Mouse (Mus musculus) brain, adult 2 months (tissue): ENCODE data around the gene Ap1m1.

ENCODE experiments used
- DNase-seq: peaks from one replicate; pipeline ENCODE4 v3.0.0; 2011; ENCODE audit warnings: low read depth, low spot score

The Ap1m1 gene

DNA sequence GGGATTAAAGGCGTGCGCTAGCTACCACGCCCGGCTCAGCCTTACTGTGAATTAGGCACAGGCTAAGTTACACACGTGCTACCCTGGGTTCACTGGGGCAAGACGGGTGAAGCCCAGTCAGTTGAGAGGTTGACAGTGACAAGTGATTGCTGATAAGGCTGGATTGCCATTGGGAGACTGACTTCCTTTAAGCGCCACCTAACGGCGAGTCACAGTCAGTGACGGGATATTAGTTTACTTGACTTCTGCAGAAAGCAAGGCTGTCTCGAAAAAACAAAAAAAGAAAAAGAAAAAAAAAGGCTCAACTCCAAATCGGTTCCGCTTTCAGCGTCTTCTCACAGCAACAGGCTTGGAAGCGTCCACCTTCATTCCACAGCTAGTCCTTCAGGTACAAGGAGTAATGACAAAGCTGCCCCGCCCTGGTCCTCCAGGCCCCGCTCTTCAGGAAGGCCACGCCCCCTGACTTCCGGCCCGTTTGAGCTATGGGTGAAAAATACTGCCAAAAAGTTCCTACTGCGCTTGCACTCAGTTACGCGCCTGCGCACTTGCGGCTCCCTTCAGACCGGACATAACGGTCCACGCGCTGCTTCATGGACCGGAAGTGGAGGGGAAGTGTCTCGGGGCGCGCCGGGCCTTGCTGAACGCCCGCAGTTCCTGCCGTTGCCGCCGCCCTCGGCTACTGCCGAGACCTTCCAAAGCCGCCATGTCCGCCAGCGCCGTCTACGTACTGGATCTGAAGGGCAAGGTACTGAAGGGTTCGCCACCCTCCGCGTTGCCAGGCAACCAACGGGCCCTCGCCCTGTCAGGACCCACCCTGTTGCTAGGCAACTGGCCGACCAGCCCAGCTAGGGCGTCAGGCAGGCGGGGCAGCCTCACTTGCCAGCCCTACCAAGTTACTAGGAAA is at the start of gene Ap1m1:
Gene Ap1m1, plus strand, starts transcription at position 520 of the 904 bp plus-strand sequence.
- peak; percentile 100 for DNase-seq

DNA sequence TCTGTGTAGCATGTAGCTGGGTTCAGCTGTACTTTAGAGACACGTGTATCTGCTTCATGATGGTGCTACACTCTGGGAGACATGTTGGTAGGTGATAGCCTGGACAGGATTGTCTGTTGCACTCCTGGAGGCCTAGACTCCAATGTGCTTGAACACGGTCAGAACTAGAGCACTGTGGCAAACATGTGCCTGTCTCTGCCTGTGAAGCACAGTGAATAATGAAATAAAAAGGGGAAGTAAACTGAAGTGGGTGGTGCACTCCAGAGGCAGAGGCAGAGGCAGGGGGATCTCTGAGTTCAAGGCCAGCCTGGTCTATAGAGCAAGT is 49.6 kb upstream of the Ap1m1 start:
- no peak for DNase-seq

DNA sequence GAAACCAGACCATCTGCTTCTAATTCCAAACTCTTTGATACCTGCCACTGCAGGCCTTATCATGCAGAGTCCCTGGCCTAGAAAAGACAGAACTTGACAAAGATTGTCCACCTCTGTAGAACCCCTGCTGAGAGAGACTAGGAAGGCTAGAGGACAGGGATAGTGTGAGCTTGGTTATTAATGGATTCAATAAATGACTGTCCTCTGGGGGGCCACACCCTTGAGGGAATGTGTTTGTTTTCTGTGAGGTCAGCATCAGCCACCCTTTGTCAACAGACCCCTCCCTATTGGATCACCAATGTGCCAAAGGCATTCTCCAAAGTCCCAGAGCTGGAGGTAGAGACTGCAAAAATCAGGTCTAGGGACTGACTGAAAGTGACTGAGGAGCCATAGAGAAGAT is 47.8 kb upstream of the Ap1m1 start:
- no peak for DNase-seq

DNA sequence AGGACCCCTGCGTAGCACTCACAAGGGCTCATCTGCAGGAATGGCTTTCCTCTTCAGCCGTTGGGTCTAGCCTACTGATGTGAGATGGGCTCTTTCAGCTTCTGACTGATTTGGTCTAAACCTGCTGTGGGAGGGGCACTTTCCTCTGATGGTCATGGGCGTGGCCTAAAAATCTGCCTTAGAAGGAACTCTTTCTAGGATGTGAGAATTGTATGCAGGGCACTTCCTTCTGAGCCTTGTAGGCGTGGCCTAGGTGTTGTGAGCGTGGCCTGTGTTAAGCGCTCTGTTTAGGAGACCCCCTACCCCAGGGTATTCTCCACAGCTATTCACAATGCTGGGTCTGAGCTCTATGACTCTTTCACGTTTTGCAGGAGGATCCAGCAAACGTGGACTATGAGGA is 41.8 kb upstream of the Ap1m1 start:
- no peak for DNase-seq

DNA sequence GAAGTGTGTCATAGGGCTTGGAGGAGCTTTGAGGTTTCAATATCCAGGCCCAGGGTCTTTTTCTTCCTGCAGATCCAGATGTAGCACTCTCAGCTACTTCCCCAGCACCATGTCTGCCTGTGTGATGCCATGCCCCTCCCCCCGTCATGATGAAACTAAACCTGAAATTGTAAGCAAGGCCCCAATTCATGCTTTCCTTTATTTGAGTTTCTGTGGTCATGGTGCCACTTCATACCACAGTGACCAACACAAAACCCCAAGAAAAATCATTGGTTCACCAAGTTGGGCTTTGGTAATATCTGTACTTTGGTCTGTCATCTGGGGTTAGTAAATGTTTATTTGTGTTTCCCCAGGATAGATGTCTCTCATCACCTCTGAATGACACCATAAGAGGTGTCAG is 31.2 kb upstream of the Ap1m1 start:
- no peak for DNase-seq

DNA sequence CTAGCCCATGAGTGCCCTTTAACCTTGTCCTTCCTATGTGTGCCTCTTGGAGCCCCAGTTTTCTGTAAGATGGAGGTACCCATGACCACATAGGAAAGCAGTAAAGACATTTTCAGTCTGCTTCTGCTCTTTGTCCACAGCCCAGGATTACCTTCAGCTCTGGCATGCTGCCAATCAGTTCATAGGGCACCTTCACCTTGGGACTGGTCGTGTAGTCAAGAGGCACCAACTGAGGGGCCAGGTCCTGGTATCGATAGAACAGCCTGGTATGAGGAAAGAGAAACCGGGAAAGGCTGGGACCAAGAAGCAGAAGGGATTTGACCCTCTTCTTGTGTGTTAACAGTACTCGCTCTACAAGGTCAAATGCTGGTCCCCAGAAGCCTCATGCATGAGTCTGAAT is 29.6 kb upstream of the Ap1m1 start:
- DNase-seq: no peak

DNA sequence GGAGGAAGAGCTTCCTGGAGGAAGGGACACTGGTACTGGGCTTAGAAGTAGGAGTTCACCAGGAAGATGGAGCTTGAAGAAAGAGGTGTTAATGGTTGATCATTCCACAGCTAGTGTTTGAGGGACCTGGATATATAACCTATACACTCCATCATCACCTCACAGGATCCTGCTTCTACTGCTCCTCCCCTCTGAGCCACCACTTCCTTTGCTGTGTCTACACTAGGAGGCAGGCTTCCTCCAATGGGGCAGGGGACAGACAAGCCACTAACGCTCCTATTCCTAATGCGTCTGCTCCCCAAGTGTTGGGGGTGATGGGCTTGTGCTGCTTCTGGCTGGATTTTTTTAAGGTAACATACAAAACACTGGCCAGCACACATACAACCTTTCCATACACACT is 29.1 kb upstream of the Ap1m1 start:
- DNase-seq: no peak

DNA sequence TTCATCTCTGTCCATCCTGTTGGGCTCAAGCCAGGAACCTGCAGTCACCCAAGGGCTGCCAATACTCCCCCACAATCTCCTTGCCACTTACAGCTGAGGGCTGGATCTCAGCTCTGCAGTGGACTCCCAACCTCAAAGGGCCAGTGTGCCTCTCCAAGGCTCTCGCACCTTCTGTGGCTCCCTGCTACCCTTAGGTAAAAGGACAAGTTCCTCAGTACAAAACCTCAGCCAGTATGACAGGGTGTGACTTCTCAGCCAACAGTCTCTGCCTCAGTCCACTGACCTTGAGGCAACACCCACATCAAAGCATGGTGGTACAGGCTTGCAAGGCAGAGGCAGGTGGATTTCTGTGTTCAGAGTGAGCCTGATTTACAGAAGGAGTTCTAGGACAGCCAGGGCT is 28.0 kb upstream of the Ap1m1 start:
- no peak for DNase-seq

DNA sequence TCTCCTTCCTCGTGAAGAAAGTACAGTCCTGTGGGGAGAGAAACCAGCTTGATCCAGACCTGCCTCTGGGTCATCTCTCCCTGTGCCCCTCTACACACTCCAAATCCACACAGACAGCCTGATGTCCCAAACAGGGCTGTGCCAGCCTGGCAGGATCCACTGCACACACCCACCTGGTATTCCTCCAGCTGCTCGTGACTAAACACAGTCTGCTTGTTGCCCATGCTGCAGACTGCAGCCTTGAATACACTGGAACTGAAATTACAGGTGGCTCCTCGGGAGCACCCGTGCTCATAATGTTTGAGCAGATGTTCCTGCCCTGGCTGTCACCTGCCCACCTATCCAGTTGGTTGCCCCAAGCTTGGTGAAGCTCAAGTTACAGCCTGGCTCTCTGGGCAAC is 27.1 kb upstream of the Ap1m1 start, which contains the start of gene Cib3:
Gene Cib3, minus strand, starts transcription at position 87 of the 400 bp plus-strand sequence.
- peak; percentile 45 for DNase-seq

DNA sequence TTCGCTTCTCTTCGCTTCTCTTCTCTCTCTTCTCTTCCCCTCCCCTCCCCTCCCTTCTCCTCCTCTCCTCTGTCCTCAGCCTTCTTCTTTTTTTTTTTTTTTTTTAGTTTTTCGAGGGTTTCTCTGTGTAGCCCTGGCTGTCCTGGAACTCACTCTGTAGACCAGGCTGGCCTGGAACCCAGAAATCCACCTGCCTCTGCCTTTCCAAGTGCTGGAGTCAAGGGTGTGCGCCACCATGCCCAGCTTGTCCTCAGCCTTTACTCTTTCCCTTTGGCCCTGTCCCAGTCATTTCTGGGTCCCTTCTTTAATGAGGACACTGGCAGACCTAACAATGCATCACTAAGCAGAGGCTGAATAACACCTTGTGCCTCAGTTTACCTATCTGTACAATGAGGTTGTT is 26.3 kb upstream of the Ap1m1 start, which contains the start of gene Gm11034:
Gene Gm11034, minus strand, starts transcription at position 101 of the 400 bp plus-strand sequence.
- DNase-seq: no peak

DNA sequence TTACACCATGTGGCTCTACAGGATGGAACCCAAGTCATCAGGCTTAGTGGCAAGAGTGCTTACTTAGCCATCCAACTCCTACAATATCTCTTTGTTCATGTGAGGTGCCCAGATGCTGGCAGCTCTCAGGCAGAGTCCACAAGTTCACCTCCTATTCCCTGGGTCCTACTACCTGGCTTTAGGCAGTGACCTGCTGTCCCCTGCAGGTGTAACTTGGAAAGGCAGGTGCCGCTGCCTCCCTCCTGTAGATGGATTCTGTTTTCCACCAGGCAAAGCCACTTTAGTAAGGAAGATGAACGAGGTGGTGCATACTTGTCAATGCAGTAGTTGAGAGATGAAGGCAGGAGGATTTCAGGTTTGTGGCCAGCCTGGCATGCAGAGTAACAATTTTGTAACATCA is 24.8 kb upstream of the Ap1m1 start:
- no peak for DNase-seq

DNA sequence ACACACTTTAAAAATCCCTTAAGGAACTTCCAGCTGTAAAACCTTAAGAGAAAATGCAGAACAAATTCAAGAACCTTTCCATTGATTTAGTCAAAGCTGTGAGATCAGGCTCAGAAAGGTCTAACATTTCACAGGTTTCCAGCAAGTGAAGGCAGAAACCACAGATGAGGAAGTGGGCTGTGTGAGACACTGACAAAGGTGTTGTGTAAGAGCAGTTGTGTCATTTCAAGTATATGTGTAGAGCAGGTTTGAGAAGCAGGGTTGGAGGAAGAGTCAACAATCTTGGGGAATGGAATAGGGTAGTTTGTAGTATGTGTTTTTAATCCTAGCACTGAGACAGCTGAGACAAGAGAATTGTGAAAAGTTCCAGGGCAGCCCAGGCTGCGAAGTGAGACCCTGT is 23.9 kb upstream of the Ap1m1 start:
- no peak for DNase-seq

DNA sequence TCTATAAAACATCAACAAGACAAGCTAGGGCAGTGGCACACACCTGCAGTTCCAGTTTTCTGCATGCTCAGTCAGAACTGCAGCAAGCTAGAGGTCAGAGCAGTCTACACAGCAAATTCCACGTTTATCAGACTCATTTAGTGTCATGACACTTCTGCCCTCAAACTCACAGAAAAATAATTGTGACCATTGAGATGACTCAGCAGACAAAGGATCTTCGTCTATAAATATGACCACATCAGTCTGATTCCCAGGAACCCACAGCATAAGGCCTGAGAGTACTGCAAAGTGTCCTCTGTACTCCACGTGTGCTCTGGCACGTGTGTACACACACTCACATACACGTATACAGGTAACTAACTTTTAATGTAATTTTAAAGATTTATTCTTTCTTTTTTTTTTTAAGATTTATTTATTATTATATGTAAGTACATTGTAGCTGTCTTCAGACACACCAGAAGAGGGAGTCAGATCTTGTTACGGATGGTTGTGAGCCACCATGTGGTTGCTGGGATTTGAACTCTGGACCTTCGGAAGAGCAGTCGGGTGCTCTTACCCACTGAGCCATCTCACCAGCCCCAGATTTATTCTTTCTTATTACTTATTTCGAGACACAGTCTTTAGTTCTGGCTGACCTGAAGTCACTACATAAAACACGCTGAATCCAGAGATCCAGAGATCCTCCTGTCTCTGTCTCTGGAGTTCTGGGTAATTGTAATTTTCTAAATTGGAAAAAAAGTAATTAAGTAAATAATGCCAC is 20.9 kb upstream of the Ap1m1 start:
- no peak for DNase-seq

DNA sequence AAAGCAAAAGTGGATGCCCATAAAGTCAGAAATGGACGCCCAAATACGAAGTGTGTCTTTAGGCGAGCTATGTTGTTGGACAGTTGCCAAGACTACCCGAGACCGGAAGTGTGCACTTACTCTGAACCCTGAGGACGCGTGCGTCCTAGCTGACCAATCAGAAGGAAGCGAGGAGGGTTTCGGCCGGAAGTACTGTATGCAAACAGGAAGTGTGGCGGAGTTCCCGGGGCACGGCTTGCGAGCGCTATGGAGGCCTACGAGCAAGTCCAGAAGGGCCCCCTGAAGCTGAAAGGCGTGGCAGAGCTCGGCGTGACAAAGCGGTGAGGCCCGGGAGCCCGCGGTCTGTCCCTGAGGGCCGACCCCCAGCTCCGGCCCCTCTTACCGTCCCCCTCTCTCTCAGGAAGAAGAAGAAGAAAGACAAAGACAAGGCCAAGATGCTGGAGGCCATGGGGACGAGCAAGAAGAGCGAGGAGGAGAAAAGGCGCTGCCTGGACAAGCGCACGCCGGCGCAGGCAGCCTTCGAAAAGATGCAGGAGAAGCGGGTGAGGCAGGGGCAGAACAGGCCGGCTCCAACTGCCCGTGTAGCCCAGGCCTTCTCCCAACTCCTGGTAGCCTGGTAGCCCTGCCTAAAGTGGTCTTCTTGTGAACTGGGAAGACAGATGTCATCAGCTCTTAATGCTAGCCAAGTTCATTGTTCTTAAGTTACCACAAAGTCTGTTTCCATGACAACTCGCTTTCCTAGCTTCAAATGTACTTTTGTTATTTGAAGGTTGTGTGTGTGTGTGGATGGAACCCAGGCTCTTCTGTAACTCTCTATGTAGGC is 20.1 kb upstream of the Ap1m1 start, which contains the start of gene Fam32a:
Gene Fam32a, plus strand, starts transcription at position 190 of the 823 bp plus-strand sequence.
- peak; percentile 99 for DNase-seq

DNA sequence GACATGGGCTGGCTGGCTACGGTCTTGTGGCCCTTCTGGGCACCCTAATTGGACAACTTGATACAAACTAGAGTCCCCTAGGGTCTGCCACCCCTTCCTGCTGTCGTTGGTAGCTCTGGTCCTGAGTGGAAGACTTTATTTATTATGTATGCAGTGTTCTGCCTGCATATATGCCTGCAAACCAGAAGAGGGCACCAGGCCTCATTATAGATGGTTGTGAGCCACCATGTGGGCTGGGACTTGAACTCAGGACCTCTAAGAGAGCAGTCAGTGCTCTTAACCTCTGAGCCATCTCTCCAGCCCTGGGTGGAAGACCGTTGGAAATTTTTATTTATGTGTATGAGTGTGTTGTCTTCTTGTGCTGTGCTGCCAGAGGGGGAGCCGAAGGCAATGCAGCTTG is 19.1 kb upstream of the Ap1m1 start:
- DNase-seq: no peak

DNA sequence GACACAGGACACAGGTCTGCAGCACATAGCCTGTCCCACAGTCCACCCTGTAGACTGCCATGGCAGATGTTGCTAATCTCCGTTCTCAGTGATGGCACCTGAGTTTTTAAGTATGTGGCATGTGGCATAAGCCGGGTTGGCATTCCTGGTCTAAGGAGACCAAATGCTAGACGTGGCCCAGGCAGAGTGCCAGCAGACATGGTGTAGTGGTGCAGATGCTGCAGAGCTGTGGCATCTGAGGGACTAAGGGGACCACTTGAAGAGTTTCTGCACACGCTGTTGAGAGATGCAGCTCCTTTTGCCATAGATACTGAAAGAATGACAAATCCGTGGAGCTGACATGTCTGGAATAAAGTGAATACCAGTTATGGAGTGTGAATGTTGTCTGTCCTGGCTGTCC is 17.2 kb upstream of the Ap1m1 start:
- DNase-seq: no peak

DNA sequence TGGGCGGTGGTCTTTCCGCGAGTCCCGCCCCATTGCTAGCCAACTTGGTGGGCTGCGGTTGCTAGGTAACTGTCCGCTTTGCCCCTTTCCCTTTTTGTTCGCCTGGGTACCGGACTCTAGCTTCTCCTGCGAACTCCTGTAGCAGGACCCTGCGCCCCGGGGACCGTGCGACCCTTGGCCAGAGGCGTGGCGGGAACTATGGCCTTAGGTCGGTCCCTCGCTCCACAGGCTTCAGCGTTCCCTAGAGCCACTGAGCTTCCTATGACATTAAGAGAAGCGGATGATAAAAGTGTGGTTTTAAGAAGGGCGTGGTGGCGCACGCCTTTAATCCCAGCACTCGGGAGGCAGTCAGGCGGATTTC is 565 bp downstream of the Ap1m1 start:
- peak; percentile 11 for DNase-seq

DNA sequence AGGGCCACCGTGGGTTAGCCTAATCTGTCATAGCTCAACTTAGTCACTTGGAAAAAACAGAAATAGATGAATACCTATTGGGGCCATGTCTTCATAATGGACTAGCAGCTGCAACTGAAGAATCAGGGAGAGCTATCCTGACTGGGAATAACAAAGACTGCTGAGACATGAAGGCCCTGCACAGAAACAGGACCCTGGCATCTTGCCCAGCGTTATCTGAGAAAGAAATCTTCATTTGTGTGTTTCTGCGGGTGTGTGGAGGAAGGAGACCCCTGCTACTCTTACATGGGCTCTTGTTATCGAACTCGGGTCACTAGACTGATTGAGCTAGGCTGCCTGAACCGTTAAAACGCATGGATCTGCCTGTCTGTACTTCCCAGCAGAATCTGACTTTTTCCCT is 1.1 kb downstream of the Ap1m1 start:
- no peak for DNase-seq

DNA sequence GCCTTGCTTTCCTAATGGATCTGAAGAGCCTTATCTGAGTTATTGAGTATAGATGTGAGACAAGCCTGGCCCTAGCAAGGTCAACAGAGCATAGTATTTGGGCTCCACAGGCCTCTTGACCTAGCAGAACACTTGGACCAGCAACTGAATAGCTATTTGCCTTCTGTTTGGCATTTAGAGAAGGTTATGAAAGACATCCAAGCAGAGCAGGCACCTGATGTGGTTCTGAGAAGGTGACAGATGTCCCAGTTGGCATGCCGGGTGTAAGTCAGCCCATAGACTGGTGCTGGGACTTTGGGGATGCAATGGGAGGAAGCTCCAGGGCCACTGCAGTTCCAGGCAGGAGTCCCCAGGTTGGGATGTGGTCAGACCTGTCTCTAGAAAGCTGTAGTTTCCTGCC is 2.4 kb downstream of the Ap1m1 start:
- DNase-seq: peak; percentile 16

DNA sequence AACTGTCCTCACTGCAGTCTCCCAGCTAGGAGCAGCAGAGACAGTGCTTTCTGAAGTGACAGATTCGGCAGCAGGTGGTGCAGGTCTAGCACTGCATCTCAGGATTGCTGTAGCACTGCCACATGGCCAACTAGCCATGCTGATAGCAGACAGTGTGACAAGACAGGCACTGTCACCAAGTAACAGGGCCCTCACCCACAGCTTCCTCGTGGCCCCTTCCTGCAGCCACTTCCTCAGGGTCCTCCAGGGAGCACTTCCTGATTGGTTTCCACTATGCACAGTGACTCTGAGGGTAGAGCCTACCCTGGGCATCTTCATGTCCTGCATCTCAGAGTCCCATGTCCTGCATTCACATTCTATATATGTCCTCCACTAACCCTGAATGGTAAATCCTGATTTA is 4.8 kb downstream of the Ap1m1 start:
- DNase-seq: no peak

DNA sequence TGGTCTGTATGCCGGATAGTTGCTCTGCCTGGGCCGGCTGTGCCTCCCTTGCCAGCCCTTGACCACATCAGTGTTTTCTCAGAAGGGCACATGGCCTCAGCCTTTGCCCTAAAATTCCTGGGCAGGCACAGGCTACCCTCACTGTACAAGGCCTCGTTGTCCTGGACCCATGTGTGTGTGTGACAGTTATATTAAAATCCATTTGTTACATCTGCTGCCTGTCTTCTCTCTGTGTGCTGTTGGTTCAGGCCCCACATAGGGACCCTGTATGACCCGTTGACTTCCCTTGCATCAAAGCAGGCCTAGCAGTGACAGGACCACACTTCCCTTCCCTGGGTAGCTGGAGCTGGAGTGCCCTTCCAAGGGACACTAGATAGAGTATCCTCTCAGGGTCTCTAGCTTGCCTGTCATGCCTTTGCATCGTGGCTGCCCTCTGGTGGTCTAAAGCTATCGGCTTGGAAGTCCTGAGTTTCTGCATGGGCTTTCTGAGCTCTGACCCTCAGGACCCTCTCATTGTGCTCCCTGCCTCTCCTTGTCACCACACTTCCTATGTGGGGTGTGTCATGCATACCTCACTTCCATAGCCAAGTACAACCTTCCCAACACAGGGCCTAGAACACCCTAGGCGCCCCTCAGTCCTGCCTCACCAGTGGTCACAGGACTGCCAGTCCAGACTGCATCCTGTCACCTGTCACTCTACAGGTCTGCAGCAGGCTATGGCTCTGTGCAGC is 17.5 kb downstream of the Ap1m1 start:
- peak; percentile 25 for DNase-seq
